Mouse (Mus musculus): ENCODE measurements at regions not wholly inside any gene's neighbourhood (a gene's known extent, or its start where the extent isn't known, plus 50 kb on each side); places are given as distances from the start of the nearest gene placed in this dataset.

- no peak for TF ChIP-seq CTCF (IDR thresholded peaks at IDR 0.05; ENCODE audit: extremely low read depth, insufficient read depth, insufficient read length, insufficient replicate concordance)
- TF ChIP-seq POLR2A (IDR thresholded peaks at IDR 0.05; ENCODE audit: low read depth, low read length) = no peak
Measured at GRCm38 (mm10) chr13:91385393-91385792, 74.7 kb upstream of the Ssbp2 start.
